Mouse (Mus musculus): ENCODE measurements at regions not wholly inside any gene's neighbourhood (a gene's known extent, or its start where the extent isn't known, plus 50 kb on each side); places are given as distances from the start of the nearest gene placed in this dataset.

- Histone ChIP-seq H3K27ac (ENCODE audit: insufficient read depth, low read depth, low read length) (no peak overlapping the region), H3K4me3 (ENCODE audit: insufficient read depth, low read depth, low read length) (no peak overlapping the region), H3K4me1 (ENCODE audit: control insufficient read depth, insufficient read depth, low read length) (no peaks in the 10 kb centered on the region)
- WGBS, result 84% methylated on average over 6 of the region's 6 CpGs
- no peak for TF ChIP-seq POLR2A (IDR thresholded peaks at IDR 0.05; ENCODE audit: insufficient read depth, low read depth, low read length)
These were observed 367.0 kb upstream of the Npvf start for GRCm38 (mm10) chr6:51021206-51021605.

- 97% methylated on average over 6 of the region's 6 CpGs for WGBS
- TF ChIP-seq CTCF (IDR thresholded peaks at IDR 0.05; ENCODE audit: insufficient read depth, low read depth, low read length) (no peak), POLR2A (IDR thresholded peaks at IDR 0.05; ENCODE audit: insufficient read depth, low read depth, low read length) (no peak)
- Histone ChIP-seq H3K4me1 (ENCODE audit: control insufficient read depth, insufficient read depth, low read length) (no peaks in the 10 kb centered on the region), H3K4me3 (ENCODE audit: insufficient read depth, low read depth, low read length) (no peak overlapping the region), H3K27ac (ENCODE audit: insufficient read depth, low read depth, low read length) (no peak overlapping the region)
These were observed 369.1 kb upstream of the Npvf start for GRCm38 (mm10) chr6:51023361-51023760.

GRCm38 (mm10) chr6:51024756-51025155 lies 370.5 kb upstream of the Npvf start:
- Histone ChIP-seq H3K4me1 (ENCODE audit: control insufficient read depth, insufficient read depth, low read length) (no peaks in the 10 kb centered on the region), H3K4me3 (ENCODE audit: insufficient read depth, low read depth, low read length) (no peak overlapping the region), H3K27ac (ENCODE audit: insufficient read depth, low read depth, low read length) (no peak overlapping the region)
- no peak for TF ChIP-seq CTCF (IDR thresholded peaks at IDR 0.05; ENCODE audit: insufficient read depth, low read depth, low read length)
- TF ChIP-seq POLR2A (IDR thresholded peaks at IDR 0.05; ENCODE audit: insufficient read depth, low read depth, low read length), result no peak
- 87% methylated on average over 3 of the region's 3 CpGs for WGBS

- 80% methylated on average over 3 of the region's 3 CpGs for WGBS
- H3K27ac ChIP-seq (ENCODE audit: insufficient read depth, low read depth, low read length), result no peak overlapping the region
- no peak for TF ChIP-seq POLR2A (IDR thresholded peaks at IDR 0.05; ENCODE audit: insufficient read depth, low read depth, low read length)
- no peak for TF ChIP-seq CTCF (IDR thresholded peaks at IDR 0.05; ENCODE audit: insufficient read depth, low read depth, low read length)
- no peak overlapping the region for H3K4me3 ChIP-seq (ENCODE audit: insufficient read depth, low read depth, low read length)
- H3K4me1 ChIP-seq (ENCODE audit: control insufficient read depth, insufficient read depth, low read length), result no peaks in the 10 kb centered on the region
These were observed 371.2 kb upstream of the Npvf start for GRCm38 (mm10) chr6:51025411-51025810.

GRCm38 (mm10) chr6:51027296-51027695 lies 373.1 kb upstream of the Npvf start:
- TF ChIP-seq POLR2A (IDR thresholded peaks at IDR 0.05; ENCODE audit: insufficient read depth, low read depth, low read length) (no peak), CTCF (IDR thresholded peaks at IDR 0.05; ENCODE audit: insufficient read depth, low read depth, low read length) (no peak)
- WGBS, result 95% methylated on average over 2 of the region's 2 CpGs
- Histone ChIP-seq H3K4me3 (ENCODE audit: insufficient read depth, low read depth, low read length) (no peak overlapping the region), H3K4me1 (ENCODE audit: control insufficient read depth, insufficient read depth, low read length) (no peaks in the 10 kb centered on the region), H3K27ac (ENCODE audit: insufficient read depth, low read depth, low read length) (no peak overlapping the region)

GRCm38 (mm10) chr6:51029516-51029915 lies 375.3 kb upstream of the Npvf start:
- no peak for TF ChIP-seq CTCF (IDR thresholded peaks at IDR 0.05; ENCODE audit: insufficient read depth, low read depth, low read length)
- TF ChIP-seq POLR2A (IDR thresholded peaks at IDR 0.05; ENCODE audit: insufficient read depth, low read depth, low read length), result no peak
- WGBS, result 88% methylated on average over 3 of the region's 3 CpGs
- Histone ChIP-seq H3K4me3 (ENCODE audit: insufficient read depth, low read depth, low read length) (no peak overlapping the region), H3K27ac (ENCODE audit: insufficient read depth, low read depth, low read length) (no peak overlapping the region), H3K4me1 (ENCODE audit: control insufficient read depth, insufficient read depth, low read length) (no peaks in the 10 kb centered on the region)

- Histone ChIP-seq H3K27ac (ENCODE audit: insufficient read depth, low read depth, low read length) (no peak overlapping the region), H3K4me3 (ENCODE audit: insufficient read depth, low read depth, low read length) (no peak overlapping the region), H3K4me1 (ENCODE audit: control insufficient read depth, insufficient read depth, low read length) (no peaks in the 10 kb centered on the region)
- 85% methylated on average over 3 of the region's 3 CpGs for WGBS
- no peak for TF ChIP-seq POLR2A (IDR thresholded peaks at IDR 0.05; ENCODE audit: insufficient read depth, low read depth, low read length)
- no peak for TF ChIP-seq CTCF (IDR thresholded peaks at IDR 0.05; ENCODE audit: insufficient read depth, low read depth, low read length)
These were observed 375.7 kb upstream of the Npvf start for GRCm38 (mm10) chr6:51029953-51030352.

GRCm38 (mm10) chr6:51033835-51034234 lies 379.6 kb upstream of the Npvf start:
- 90% methylated on average over 6 of the region's 6 CpGs for WGBS
- no peaks in the 10 kb centered on the region for H3K4me1 ChIP-seq (ENCODE audit: control insufficient read depth, insufficient read depth, low read length)
- TF ChIP-seq CTCF (IDR thresholded peaks at IDR 0.05; ENCODE audit: insufficient read depth, low read depth, low read length) (no peak), POLR2A (IDR thresholded peaks at IDR 0.05; ENCODE audit: insufficient read depth, low read depth, low read length) (no peak)
- H3K4me3 ChIP-seq (ENCODE audit: insufficient read depth, low read depth, low read length), result no peak overlapping the region
- H3K27ac ChIP-seq (ENCODE audit: insufficient read depth, low read depth, low read length), result no peak overlapping the region

GRCm38 (mm10) chr6:51036074-51036473 lies 381.8 kb upstream of the Npvf start:
- no peak overlapping the region for H3K27ac ChIP-seq (ENCODE audit: insufficient read depth, low read depth, low read length)
- no peak overlapping the region for H3K4me3 ChIP-seq (ENCODE audit: insufficient read depth, low read depth, low read length)
- 52% methylated on average over 4 of the region's 4 CpGs for WGBS
- TF ChIP-seq POLR2A (IDR thresholded peaks at IDR 0.05; ENCODE audit: insufficient read depth, low read depth, low read length) (no peak), CTCF (IDR thresholded peaks at IDR 0.05; ENCODE audit: insufficient read depth, low read depth, low read length) (no peak)
- no peaks in the 10 kb centered on the region for H3K4me1 ChIP-seq (ENCODE audit: control insufficient read depth, insufficient read depth, low read length)

GRCm38 (mm10) chr6:51036553-51036952 lies 382.3 kb upstream of the Npvf start:
- 59% methylated on average over 1 of the region's 1 CpGs for WGBS
- no peaks in the 10 kb centered on the region for H3K4me1 ChIP-seq (ENCODE audit: control insufficient read depth, insufficient read depth, low read length)
- no peak overlapping the region for H3K27ac ChIP-seq (ENCODE audit: insufficient read depth, low read depth, low read length)
- H3K4me3 ChIP-seq (ENCODE audit: insufficient read depth, low read depth, low read length), result no peak overlapping the region
- TF ChIP-seq POLR2A (IDR thresholded peaks at IDR 0.05; ENCODE audit: insufficient read depth, low read depth, low read length) (no peak), CTCF (IDR thresholded peaks at IDR 0.05; ENCODE audit: insufficient read depth, low read depth, low read length) (no peak)
